Mouse (Mus musculus) intestine, embryonic 16.5 days (tissue): Measurements from ENCODE around the gene Cmip. TPM values are rescaled to one million over a fixed set of nuclear protein-coding genes. Genes with fewer than 3 reads are reported as not detected.

Source experiments
- ATAC-seq: fragments of 200-750 bp; cut with Nextera tagmentation; 2 replicates; pipeline ENCODE4 v1.8.0; 2017; ENCODE audit warnings: moderate TSS enrichment, moderate library complexity
- H3K27ac ChIP-seq: fragments of 300-500 bp; sonication (generic); 2 replicates; pipeline ENCODE4 v1.5.1; 2014; ENCODE audit warnings: mild to moderate bottlenecking, low read length
- H3K27me3 ChIP-seq: fragments of 300-500 bp; sonication (generic); replicated peaks from 2 replicates; pipeline ENCODE4 v1.6.1; 2014; ENCODE audit warnings: low read length, control low read depth, mixed read lengths; ENCODE audit not compliant: control insufficient read depth, insufficient read depth
- H3K36me3 ChIP-seq: fragments of 300-500 bp; sonication (generic); 2 replicates; pipeline ENCODE4 v1.6.1; 2014; ENCODE audit warnings: low read length, control low read depth; ENCODE audit not compliant: control insufficient read depth, insufficient read depth
- H3K4me1 ChIP-seq: fragments of 300-500 bp; sonication (generic); 2 replicates; pipeline ENCODE4 v1.6.1; 2014; ENCODE audit warnings: low read length, control low read depth, mixed read lengths; ENCODE audit not compliant: control insufficient read depth, insufficient read depth
- H3K4me2 ChIP-seq: fragments of 300-500 bp; sonication (generic); 2 replicates; pipeline ENCODE4 v1.6.1; 2014; ENCODE audit warnings: low read depth, low read length, control low read depth
- H3K4me3 ChIP-seq: fragments of 300-500 bp; sonication (generic); 2 replicates; pipeline ENCODE4 v1.5.1; 2014; ENCODE audit warnings: mild to moderate bottlenecking, low read length
- H3K9ac ChIP-seq: fragments of 300-500 bp; sonication (generic); 2 replicates; pipeline ENCODE4 v1.6.1; 2014; ENCODE audit warnings: low read depth, low read length
- H3K9me3 ChIP-seq: fragments of 300-500 bp; sonication (generic); 2 replicates; pipeline ENCODE4 v1.6.1; 2016; ENCODE audit warnings: low read length, control low read depth; ENCODE audit not compliant: control insufficient read depth
- WGBS: fragments of 180-500 bp; shearing (Covaris S2); extraction: QIAGEN DNeasy Blood & Tissue Kit; methylation state at CpG from one replicate; pipeline ENCODE4 v1.1.7; 2014; 5-methylcytosine and 5-hydroxymethylcytosine counted together
- polyA plus RNA-seq: library from polyadenylated mRNA; unstranded; fragments of >200 nt; fragmentation: Nextera tagmentation; extraction: Ambion mirVana; gene quantifications from 2 replicates; pipeline ENCODE4 v1.2.1, GENCODE M21; 2015

Gene Cmip
- polyA plus RNA-seq, 1 experiment from 2014 or later: 16.8 TPM

DNA sequence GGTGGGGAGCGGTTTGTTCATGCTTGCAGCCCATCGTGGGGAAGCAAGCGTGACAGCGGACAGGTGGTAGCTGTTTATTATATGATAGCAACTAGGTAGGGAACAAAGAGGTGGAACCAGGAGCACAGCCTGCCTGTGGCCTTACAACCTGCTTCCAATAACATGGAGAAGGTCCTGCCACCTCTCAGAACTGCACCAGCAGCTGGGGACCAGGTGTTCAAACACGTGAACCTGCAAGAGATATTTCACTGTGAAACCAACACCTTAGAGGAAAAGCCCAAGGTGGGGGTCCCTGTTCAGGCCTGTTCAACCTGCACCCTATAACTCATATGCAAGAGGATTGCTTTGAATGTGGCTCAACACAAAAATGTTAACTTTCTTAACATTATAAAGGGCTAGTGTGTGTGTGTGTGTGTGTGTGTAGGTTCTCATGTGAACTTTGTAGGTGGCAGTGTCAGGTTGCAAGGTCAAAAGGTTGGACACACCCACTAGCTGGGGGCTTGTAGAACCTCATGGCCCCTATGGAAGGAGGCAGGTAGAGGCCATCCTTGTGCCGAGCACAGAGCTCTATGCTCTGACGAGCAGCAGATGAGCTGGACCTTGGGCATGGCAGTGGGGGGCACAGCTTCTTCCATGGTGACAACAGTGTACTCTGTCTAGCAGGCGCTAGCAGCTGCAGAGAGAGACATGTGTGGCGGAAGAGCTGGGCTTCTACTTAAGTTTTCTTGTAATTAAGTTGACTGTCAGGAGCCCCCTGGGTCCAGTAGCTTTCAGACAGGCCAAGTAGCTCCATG, 146.2 kb downstream of the Cmip start:
- H3K27ac ChIP-seq: peak overlapping the region; percentile 73
- 0 out of 2 replicates have a peak, but pooled peaks have one; percentile 16 for ATAC-seq
- no peaks in the 10 kb centered on the region for H3K27me3 ChIP-seq
- no peaks in the 10 kb centered on the region for H3K36me3 ChIP-seq
- H3K4me3 ChIP-seq: peak overlapping the region; percentile 13; the same call in 1 of the 2 replicates
- H3K9ac ChIP-seq: peak overlapping the region; percentile 48
- WGBS: 52% methylated on average over 9 of the region's 9 CpGs
- peaks cover 35% of the 10 kb centered on the region for H3K4me1 ChIP-seq
- H3K9me3 ChIP-seq: no peaks in the 10 kb centered on the region
- H3K4me2 ChIP-seq: peak overlapping the region; percentile 34

GRCm38 (mm10) chr8:117403705-117404476, 147.0 kb downstream of the Cmip start:
- peak overlapping the region; percentile 13; the same call in 1 of the 2 replicates for H3K4me3 ChIP-seq
- no peaks in the 10 kb centered on the region for H3K36me3 ChIP-seq
- no peaks in the 10 kb centered on the region for H3K9me3 ChIP-seq
- no peaks in the 10 kb centered on the region for H3K27me3 ChIP-seq
- 20% methylated on average over 14 of the region's 14 CpGs for WGBS
- peak; percentile 66 for ATAC-seq
- peaks cover 35% of the 10 kb centered on the region for H3K4me1 ChIP-seq
- H3K4me2 ChIP-seq: peak overlapping the region; percentile 34
- H3K9ac ChIP-seq: peak overlapping the region; percentile 48
- peak overlapping the region; percentile 73 for H3K27ac ChIP-seq

DNA sequence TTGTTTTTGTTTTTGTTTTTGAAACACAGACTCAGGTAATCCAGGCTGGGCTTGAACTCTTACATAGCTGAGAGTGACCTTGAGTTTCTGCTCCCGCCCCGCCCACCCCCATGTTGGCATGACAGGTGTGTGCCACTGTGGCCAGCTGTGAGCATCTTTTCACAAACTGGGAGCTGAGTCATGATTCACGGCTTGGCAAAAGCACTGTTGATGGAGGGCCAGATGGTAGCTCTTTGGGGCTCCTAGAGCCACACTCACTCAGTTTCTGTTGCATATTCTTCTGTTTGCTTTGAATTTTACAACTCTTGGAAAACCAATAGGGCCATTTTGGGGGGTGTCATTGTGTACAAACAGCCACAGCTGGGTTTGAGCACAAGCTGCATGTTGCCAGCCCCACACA, 149.2 kb downstream of the Cmip start:
- no peak overlapping the region for H3K27ac ChIP-seq
- H3K4me1 ChIP-seq: peaks cover 45% of the 10 kb centered on the region
- no peak for ATAC-seq
- H3K4me2 ChIP-seq: no peak overlapping the region
- no peaks in the 10 kb centered on the region for H3K36me3 ChIP-seq
- no peaks in the 10 kb centered on the region for H3K9me3 ChIP-seq
- H3K27me3 ChIP-seq: no peaks in the 10 kb centered on the region
- no peak overlapping the region for H3K9ac ChIP-seq
- whole genome bisulfite sequencing: 84% methylated on average over 3 of the region's 3 CpGs
- H3K4me3 ChIP-seq: no peak overlapping the region

DNA sequence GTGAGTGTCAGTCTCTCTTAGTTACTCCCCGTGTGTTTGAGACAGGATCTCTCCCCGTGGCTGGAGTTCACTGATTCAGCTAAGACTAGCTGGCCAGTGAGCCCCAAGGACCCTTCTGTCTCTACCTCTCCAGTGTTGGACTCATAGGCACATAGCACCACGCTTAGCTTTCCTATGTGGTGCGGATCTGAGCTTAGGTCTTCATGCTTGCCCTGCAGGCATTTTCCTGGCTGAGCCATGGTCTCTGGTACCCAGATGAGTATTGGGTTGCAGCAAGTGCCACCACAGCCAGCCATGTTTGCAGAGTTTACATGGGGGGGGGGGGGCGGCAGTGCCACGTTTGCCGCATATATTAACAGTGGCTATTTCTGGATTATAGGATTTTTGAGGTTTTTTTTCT, 151.8 kb downstream of the Cmip start:
- H3K27me3 ChIP-seq: no peaks in the 10 kb centered on the region
- WGBS: 81% methylated on average over 7 of the region's 7 CpGs
- no peaks in the 10 kb centered on the region for H3K9me3 ChIP-seq
- H3K27ac ChIP-seq: no peak overlapping the region
- H3K36me3 ChIP-seq: no peaks in the 10 kb centered on the region
- no peak overlapping the region for H3K9ac ChIP-seq
- H3K4me3 ChIP-seq: no peak overlapping the region
- peaks cover 28% of the 10 kb centered on the region for H3K4me1 ChIP-seq
- no peak overlapping the region for H3K4me2 ChIP-seq
- no peak for ATAC-seq

- H3K4me3 ChIP-seq: no peak overlapping the region
- no peak overlapping the region for H3K4me2 ChIP-seq
- 81% methylated on average over 7 of the region's 7 CpGs for WGBS
- H3K27me3 ChIP-seq: no peaks in the 10 kb centered on the region
- no peak for ATAC-seq
- no peaks in the 10 kb centered on the region for H3K36me3 ChIP-seq
- H3K27ac ChIP-seq: no peak overlapping the region
- H3K4me1 ChIP-seq: peaks cover 24% of the 10 kb centered on the region
- H3K9ac ChIP-seq: no peak overlapping the region
- H3K9me3 ChIP-seq: no peaks in the 10 kb centered on the region
These were observed 152.2 kb downstream of the Cmip start for GRCm38 (mm10) chr8:117409056-117409455.

DNA sequence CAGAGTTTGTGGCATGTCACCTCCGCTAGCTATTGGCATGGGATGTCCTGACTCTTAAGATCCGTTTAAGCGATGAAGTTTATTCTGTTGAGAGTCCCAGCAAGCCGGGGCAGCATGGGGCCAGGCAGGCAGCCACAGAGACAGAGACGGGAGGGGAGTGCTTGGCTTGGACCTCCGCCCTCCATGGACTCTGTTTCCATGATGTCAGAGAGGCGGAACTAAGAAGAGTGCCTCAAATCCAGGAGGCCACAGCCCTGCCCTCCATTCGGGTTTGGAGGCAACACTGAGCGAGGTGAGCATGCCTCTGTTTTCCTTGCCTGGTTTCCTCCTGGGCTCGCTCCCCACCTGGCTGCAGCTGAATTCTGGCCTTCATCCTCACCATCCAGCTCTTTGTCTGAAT, 153.5 kb downstream of the Cmip start:
- H3K4me3 ChIP-seq: no peak overlapping the region
- WGBS: 52% methylated on average over 10 of the region's 10 CpGs
- no peaks in the 10 kb centered on the region for H3K36me3 ChIP-seq
- no peak overlapping the region for H3K9ac ChIP-seq
- no peaks in the 10 kb centered on the region for H3K9me3 ChIP-seq
- ATAC-seq: peak; percentile 46
- peaks cover 23% of the 10 kb centered on the region for H3K4me1 ChIP-seq
- H3K27me3 ChIP-seq: no peaks in the 10 kb centered on the region
- H3K27ac ChIP-seq: peak overlapping the region; percentile 31; the same call in 1 of the 2 replicates
- H3K4me2 ChIP-seq: no peak overlapping the region

- 54% methylated on average over 10 of the region's 10 CpGs for WGBS
- ATAC-seq: no peak
- H3K27ac ChIP-seq: peak overlapping the region; percentile 31; the same call in 1 of the 2 replicates
These were observed 154.0 kb downstream of the Cmip start for GRCm38 (mm10) chr8:117410901-117411300.

DNA sequence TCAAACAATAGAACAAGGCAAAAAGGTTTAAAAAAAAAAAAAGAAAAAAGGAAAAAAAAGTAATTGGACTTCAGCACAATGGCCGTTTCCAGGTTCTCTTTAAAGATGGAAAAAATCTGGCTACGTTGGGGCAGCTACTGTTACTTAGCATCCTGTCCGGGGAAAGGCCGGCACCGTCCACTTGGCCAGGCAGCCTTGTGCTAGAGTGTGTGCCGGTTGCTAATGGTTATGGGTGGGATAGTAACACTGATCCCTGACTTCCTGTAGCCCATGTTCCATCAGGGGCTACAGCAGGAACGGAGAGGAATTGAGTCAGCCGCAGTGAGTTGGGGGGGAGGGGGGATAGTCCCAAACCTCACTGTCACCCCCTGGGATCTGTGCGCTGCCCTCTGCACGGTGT, 155.4 kb downstream of the Cmip start:
- Histone ChIP-seq H3K4me3 (no peak overlapping the region), H3K4me2 (no peak overlapping the region), H3K27ac (peak overlapping the region; percentile 26; the same call in 1 of the 2 replicates), H3K36me3 (0 out of 2 replicates have a peak, but pooled peaks cover 3% of the 10 kb centered on the region), H3K9ac (no peak overlapping the region), H3K27me3 (no peaks in the 10 kb centered on the region), H3K9me3 (no peaks in the 10 kb centered on the region), H3K4me1 (peaks cover 20% of the 10 kb centered on the region)
- 85% methylated on average over 10 of the region's 10 CpGs for WGBS
- ATAC-seq: no peak

More at GRCm38 (mm10) chr8:117410901-117411300, 154.0 kb downstream of the Cmip start:
- no peaks in the 10 kb centered on the region for H3K36me3 ChIP-seq
- H3K9me3 ChIP-seq: no peaks in the 10 kb centered on the region
- no peak overlapping the region for H3K9ac ChIP-seq
- H3K27me3 ChIP-seq: no peaks in the 10 kb centered on the region
- H3K4me1 ChIP-seq: peaks cover 23% of the 10 kb centered on the region
- no peak overlapping the region for H3K4me3 ChIP-seq
- H3K4me2 ChIP-seq: 0 out of 2 replicates have a peak overlapping the region, but pooled peaks have one; percentile 1

DNA sequence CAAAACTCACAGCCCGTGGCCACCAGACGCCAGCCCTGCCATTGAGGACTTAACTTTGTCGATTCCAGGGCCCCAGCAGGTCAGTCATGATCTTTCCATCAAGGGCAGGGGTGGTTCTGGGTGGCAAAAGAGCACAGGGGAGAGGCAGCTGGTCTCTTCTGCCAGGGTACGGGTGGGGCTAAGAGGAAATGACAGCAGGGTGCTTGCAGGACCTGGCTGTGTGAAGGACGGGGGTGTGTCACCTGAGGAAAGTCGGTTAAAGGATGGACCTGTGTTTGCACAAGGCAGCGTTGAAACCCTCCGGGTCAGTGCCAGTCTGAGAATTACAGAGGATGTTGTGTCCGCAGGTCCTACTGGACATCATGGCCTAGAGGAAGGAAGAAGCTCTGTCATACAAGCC, 161.0 kb downstream of the Cmip start:
- Histone ChIP-seq H3K27ac (no peak overlapping the region), H3K4me2 (no peak overlapping the region), H3K27me3 (no peaks in the 10 kb centered on the region), H3K9ac (no peak overlapping the region), H3K4me3 (no peak overlapping the region), H3K9me3 (no peaks in the 10 kb centered on the region), H3K36me3 (peaks cover 3% of the 10 kb centered on the region; the same call in 1 of the 2 replicates), H3K4me1 (no peaks in the 10 kb centered on the region)
- ATAC-seq: no peak
- WGBS: 76% methylated on average over 9 of the region's 9 CpGs
